Mouse (Mus musculus): ENCODE measurements around the gene Hpdl.
"Not testable (repeated sequence)": the region's sequence is repeated elsewhere in the genome, so short reads cannot be mapped to it uniquely, and the experiment has no call there.

Gene Hpdl

DNA sequence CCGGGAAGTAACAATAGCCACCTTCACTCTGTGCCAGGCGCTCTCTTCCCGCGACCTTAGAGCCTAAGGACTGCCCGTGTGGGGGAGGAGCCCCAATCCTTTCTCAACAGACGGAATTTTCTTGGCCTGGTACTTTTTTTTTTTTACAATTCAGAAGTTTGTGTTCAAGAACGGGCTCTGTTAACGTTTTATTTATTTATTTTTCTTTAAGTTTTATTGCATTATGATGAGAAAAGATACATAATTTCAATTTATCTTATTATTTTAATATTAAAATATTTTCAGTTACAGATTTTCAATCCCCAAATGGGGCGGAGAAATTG lies at the start of gene Hpdl:
Gene Hpdl (minus strand): TSS at position 14 of the 323 bp plus-strand sequence.
- DNase-seq (ENCODE audit: low spot score): no peak

GRCm38 (mm10) chr4:116869898-116870297 lies 48.4 kb upstream of the Hpdl start:
- DNase-seq (ENCODE audit: low spot score): no peak

DNA sequence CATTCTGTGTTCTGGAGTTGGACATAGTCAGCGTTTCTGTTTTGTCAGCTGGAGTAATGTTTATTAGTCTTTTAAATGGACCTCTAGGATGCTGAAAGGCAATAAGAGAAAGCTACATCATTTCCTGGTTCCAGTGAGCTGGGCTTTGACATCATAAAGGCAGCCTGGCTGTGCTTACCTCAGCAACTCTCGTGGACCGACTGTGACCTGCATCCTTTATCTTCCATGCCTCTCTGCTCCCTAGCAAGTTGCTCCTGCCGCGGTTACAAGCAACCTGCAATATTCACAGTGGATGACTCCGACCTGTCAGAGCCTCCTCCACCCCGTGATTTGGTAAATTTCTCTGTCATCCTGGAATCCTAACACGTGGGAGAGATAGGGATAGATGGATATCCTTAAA lies 40.5 kb upstream of the Hpdl start:
- DNase-seq (ENCODE audit: low spot score): no peak

DNA sequence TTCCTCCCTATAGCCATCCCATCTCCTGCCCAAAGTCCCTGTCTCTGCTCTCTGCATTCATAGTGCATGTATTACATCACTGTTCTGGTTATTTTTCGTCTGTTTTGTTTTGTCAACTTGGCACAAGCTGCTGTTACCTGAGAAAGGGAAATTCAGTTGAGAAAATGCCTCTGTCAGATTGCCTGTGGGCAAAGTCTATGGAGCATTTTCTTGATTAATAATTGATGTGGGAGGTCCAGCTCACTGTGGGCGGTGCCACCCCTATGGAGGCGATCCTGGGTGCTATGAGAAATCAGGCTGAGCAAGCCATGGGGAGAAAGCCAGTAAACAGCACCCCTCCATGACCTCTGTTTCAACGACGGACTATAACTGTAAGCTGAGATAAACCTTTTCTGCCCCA lies 38.2 kb upstream of the Hpdl start:
- no peak for DNase-seq (ENCODE audit: low spot score)

DNA sequence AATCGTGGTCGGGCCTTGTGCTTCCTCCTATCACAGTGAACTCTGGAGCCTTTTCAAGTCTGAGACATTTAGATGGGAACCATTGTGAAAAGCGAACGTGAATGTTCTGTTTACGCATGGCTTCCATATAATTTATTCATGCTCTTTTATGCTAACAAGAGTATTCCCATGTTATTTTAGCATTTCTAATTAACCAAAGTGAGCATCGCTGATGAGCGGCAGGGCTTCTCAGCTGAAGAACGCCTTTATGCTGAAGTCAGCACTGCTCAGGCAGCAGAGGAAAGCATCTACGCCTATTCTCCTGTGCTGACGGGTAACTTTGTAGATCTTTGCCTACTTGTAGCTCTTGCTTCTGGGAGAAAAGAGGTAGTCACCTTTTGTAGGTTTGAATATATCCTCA lies 35.7 kb upstream of the Hpdl start:
- no peak for DNase-seq (ENCODE audit: low spot score)

DNA sequence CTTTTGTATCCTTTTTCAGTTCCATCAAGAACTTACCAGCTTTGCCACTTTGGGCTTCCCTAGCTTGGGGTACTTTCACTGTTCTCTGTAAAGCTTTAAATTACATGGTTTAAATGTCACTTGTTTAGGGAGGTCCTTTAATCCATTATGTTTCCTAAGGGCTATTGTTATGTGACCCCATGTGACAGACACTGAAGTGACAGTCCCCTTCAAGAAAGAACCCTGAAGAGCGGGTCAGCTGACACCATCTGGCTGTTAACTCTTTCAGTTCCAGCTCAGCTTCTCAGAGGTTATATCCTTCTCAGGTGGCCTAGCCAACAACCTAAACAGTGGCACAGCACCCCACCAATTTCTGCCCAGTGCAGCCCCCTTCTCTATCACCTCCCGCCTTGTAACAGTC lies 32.8 kb upstream of the Hpdl start:
- no peak for DNase-seq (ENCODE audit: low spot score)

DNA sequence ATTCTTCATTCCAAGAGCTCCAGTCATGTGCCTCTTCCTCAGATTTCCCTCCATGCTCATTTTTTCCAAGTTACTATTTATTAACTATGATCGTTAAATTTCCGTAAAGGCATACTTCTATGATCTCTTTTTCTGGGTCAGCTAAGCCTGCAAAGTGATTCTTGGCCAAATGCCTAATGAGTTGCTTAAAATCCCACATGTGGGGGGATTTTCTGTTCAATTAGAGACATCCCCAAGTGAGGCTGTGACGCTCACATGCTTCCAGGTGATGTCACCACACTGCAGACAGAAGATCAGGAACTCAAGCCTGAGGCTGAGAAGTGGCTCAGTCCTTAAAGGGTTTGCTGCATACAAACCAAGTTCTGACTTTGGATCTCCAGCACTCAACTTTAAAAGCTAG lies 28.4 kb upstream of the Hpdl start:
- DNase-seq (ENCODE audit: low spot score): no peak

DNA sequence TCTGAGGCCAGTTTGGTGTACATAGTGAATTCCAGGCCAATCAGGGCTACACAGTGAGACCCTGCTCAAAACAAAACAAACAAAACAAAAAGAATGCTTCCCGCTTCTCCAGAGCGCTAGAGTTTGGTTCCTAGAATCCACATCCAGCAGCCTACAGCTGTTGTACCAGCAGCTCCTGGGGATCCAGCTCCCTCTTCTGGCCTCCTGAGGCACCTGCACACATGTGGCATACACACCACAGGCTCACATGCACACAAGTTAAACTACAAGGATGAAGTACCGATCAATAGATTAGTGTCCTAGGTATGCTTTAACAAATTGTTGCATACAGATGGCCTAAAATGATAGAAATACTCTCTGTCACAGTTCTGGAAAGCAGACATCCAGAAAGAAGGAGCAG lies 22.8 kb upstream of the Hpdl start:
- DNase-seq (ENCODE audit: low spot score): no peak

DNA sequence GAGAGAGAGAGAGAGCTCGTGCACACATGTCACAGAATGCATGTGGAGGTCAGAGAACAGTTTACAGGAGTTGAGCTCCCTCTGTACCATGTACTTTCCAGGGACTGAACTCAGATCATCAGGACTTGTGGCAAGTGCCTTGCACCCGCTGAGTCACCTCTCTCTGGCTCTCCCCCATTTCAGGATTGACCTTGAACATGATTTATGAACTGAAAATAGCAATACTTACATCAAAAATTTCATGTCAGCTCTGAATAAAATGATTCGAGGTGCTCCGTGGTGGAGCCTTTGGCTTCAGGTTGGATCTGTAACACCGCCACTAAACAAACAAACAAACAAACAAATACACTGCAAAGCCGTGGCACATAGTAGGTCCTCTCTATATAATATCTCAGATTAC lies 19.3 kb upstream of the Hpdl start:
- no peak for DNase-seq (ENCODE audit: low spot score)

- not testable (repeated sequence) for DNase-seq (ENCODE audit: low spot score)
These were observed 18.6 kb upstream of the Hpdl start for GRCm38 (mm10) chr4:116840096-116840495.

GRCm38 (mm10) chr4:116838999-116839398 lies 17.5 kb upstream of the Hpdl start:
- DNase-seq (ENCODE audit: low spot score): no peak

DNA sequence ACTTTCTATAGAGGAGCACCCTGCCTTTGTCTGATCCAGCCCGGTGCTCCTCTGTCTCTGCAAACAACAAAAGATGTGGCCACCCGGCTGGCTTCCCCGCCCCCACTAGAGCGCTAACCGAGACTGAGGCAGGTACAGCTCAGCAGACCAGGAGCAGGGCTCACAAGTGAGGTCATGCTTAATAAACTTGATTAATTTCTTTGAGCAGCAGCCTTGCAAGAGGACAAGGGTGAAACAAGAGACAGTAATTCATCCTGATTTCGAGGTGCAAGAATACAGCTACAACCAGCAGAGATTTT lies 8.5 kb upstream of the Hpdl start:
- DNase-seq (ENCODE audit: low spot score): no peak

DNA sequence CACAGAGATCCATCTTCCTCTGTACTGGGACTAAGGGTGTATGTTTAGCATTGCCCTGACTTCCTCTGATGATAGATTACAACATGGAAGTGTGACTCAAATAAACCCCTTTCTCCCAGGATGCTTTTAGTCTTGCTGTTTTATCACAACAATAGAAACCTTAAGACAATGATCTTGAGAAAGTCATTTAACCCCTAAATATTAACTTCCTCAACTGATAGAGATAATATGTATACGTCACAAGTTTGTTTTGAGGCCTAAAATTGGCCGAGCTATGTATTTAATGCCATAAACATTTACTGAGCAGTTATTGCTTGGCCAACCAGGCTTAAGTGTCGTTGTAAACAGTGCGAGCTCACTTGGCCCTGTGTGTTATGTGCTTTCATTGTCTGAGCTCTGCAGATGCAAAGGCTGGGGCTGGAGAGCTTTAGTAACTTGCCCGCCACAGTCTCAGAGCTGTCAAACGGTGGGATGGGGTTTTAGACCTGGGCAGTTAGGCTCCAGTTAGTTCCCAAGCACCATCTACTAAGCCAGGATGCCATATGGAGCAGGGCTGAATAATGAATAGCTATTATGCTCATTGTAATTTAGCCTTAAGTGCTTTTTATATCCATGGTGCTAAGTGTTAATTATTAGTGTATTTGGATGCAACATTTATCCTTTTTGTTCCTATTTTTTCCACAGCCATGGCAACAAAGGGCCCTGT lies 8.0 kb upstream of the Hpdl start:
- no peak for DNase-seq (ENCODE audit: low spot score)

DNA sequence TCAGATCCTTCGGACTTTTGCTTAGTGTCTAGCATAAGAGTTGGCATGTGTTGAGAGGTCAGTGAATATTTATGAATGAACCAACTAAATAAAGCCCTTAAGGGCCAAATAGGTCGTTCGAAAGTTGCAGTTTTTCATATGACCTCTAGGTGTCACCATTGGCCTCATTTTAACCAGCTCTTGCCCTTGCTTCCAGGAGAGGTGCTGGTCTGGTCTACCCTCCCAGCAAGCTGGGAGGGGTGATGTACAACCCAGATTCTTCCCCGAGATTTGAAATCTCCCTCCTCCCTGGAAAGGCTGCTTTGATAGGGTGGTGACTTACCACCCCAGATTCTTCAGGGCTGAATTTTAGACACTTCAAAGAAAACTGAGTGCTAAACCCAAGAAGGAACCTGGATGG lies 6.3 kb upstream of the Hpdl start:
- DNase-seq (ENCODE audit: low spot score): peak; percentile 83

GRCm38 (mm10) chr4:116824541-116825004 lies 3.1 kb upstream of the Hpdl start:
- peak; percentile 36 for DNase-seq (ENCODE audit: low spot score)

DNA sequence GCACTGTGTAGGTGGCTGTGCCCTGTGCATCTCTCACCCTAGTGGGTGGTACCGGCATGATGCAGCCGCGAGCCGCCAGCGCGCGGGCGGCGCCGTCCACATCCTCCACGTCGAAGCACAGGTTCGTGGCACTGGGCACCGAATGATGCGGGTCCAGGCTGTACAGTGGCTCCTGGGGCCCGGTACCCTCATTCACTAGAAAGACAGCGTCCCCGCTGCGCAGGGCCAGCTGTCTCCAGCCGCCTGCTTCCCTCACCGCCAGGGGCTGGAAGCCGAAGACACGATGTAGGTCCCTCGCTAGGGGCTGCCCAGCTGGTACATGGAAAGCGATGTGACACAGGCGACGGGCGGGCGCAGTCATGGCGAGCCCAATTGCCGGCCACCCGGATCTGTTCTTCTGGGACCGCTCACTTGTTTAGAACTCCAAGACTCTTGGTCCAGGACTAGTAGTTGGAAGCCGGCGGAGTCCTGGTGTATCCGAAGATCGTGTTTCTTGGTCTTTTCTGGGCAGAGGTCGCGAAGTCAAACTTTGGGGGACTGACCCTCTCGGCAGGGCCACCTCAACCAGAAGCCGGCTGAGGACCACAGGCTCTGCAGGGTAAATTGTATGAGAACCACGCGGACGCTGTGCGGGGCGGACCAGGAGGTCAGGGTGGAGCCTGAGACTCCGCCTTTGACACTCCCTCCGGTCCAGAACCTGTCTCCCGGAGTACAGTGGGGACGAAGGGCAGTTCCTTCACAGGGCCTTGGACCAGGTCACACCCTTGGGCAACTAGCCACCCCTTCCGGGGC lies 409 bp downstream of the Hpdl start:
- peak; percentile 88 for DNase-seq (ENCODE audit: low spot score)

- DNase-seq (ENCODE audit: low spot score): no peak
These were observed 1.3 kb downstream of the Hpdl start for GRCm38 (mm10) chr4:116819968-116820901.

GRCm38 (mm10) chr4:116817486-116817885 lies 4.0 kb downstream of the Hpdl start:
- DNase-seq (ENCODE audit: low spot score): no peak

GRCm38 (mm10) chr4:116815276-116815675 lies 6.2 kb downstream of the Hpdl start:
- peak; percentile 77 for DNase-seq (ENCODE audit: low spot score)

GRCm38 (mm10) chr4:116811012-116811411 lies 10.5 kb downstream of the Hpdl start:
- no peak for DNase-seq (ENCODE audit: low spot score)

- DNase-seq (ENCODE audit: low spot score): peak; percentile 98
These were observed 14.0 kb downstream of the Hpdl start, which contains the start of the genes Toe1 and Mutyh for GRCm38 (mm10) chr4:116807197-116808129. TSS of gene Toe1 (minus strand) at chr4:116807640. TSS of gene Mutyh (plus strand) at chr4:116807723.
